Mouse (Mus musculus): ENCODE data around the gene Wdr63. TPM values are rescaled to one million over a fixed set of nuclear protein-coding genes. Genes with fewer than 3 reads are reported as not detected.
A peak's percentile ranks its signal among the peaks of the same experiment; 100 is the strongest.

The Wdr63 gene
- polyA plus RNA-seq, 1 experiment from 2014 or later, result 0.30 TPM

DNA sequence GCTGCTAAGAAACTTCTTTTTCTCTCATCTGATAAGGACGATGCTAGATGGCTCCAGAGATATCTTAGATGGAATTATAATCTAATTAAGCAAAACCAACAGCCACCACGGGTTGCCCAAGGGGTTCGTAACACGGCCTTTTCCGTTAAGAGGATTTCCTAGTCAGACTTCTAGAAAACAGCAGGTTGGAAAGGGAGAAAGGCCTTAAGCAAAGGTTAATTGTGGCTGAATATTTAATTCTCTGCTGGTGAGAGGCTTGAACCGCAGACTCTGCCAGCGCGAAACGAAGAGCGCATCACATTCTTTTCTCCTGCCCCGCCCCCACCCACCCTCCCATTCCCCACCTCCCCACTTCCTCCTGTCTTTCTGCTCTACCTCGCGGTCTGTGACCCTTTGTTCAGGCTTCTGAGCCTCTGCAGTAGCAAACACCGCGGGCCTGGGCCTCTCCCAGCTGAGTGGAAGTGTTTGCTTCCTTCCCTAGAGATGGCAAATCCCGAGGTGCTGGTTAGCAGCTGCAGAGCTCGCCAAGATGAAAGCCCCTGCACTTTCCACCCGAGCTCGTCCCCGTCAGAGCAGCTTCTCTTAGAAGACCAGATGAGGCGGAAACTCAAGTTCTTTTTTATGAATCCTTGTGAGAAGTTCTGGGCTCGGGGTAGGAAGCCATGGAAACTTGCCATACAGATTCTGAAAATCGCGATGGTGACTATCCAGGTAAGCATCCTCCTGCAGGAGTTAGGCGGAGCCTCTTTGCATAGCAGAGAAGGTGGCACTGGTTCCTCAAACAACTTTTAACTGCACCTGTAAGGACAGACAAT, 13.6 kb upstream of the Wdr63 start:
- no peaks in the 10 kb centered on the region for H3K9me3 ChIP-seq (replicated peaks)
- no peak for ATAC-seq
- peaks cover 10% of the 10 kb centered on the region; the same call in 1 of the 2 replicates for H3K4me1 ChIP-seq
- peaks cover 45% of the 10 kb centered on the region for H3K27me3 ChIP-seq (replicated peaks)
- H3K36me3 ChIP-seq, result no peaks in the 10 kb centered on the region
- H3K27ac ChIP-seq, result no peak overlapping the region
- H3K4me3 ChIP-seq, result 0 out of 2 replicates have a peak overlapping the region, but pooled peaks have one; percentile 12
- H3K9ac ChIP-seq, result peak overlapping the region; percentile 6; the same call in 1 of the 2 replicates
- 10% methylated on average over 25 of the region's 25 CpGs for WGBS (ENCODE audit: insufficient replicate concordance)
- peak overlapping the region; percentile 45 for H3K4me2 ChIP-seq

DNA sequence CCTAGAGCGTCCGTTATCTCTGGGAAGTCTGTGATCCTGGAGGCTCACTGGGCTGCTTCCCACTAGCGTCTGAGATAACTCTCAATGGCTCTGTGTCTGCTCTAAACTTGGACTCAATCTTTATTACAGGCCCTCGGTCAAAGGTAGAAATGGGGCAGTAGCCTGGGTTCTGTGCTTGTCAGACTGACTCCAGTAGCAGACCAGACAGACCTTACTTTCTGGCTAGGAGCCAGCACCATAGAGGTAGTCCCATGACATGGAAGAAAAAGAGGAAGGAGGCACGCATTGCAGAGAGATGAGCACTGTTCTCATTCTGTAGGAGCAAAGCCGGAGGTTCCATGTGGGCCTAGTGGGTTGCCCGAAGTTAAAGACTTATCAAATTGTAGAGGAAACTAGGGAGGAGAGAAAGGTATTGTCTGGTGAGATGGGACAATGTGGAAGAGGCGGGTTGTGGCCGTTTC, 10.1 kb upstream of the Wdr63 start:
- WGBS (ENCODE audit: insufficient replicate concordance), result 43% methylated on average over 9 of the region's 9 CpGs
- Histone ChIP-seq H3K27ac (no peak overlapping the region), H3K4me3 (no peak overlapping the region), H3K36me3 (no peaks in the 10 kb centered on the region), H3K27me3 (replicated peaks) (peaks cover 57% of the 10 kb centered on the region), H3K9me3 (replicated peaks) (no peaks in the 10 kb centered on the region), H3K9ac (no peak overlapping the region), H3K4me2 (no peak overlapping the region), H3K4me1 (peaks cover 10% of the 10 kb centered on the region; the same call in 1 of the 2 replicates)
- no peak for ATAC-seq

DNA sequence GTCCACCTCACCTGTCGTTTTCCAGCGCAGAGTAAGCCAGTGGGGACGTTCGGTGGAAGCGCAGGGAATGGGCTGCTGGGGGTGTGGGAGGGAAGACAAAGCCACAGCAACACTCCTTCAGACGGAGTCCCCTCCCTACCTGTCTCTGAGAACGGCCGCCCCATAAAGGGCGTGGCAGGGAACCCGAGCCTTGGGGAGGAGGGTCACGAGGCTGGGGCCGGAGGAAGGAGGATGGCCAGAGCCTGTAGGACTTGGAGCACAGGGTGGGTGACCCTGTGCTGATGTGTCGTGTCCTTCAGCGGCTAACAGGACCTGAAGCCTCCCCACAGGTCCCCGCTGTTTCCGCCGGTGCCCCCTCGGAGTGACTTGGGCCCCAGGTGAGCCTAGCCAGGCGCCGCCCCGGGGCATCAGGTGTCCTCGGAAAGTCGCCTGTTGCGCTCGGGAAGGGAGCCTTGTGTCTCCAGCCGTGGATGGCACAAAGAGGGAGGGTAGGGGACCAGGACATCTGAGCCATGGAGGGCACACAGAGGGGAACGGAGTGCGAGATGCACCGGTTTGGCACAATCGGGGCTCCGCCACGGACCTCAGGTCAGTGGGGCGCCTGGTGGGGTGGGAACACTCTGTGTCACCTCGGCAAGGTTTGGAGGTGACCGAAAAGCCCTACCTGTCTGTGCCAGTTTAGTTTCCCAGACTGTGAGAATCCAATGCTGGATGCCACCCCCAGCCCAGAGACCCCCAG, 9.5 kb upstream of the Wdr63 start, which contains the start of gene Mcoln3:
Gene Mcoln3, plus strand, starts transcription at position 193 of the 739 bp plus-strand sequence.
- Histone ChIP-seq H3K4me3 (no peak within 1 kb of the TSS), H3K27ac (no peak within 1 kb of the TSS), H3K9ac (no peak within 1 kb of the TSS), H3K4me2 (peak within 1 kb of the TSS; percentile 33), H3K27me3 (replicated peaks) (peaks cover 63% of the 10 kb centered on the region), H3K9me3 (replicated peaks) (no peaks in the 10 kb centered on the region), H3K36me3 (no peaks in the 10 kb centered on the region), H3K4me1 (peaks cover 10% of the 10 kb centered on the region; the same call in 1 of the 2 replicates)
- ATAC-seq, result 0 out of 2 replicates have a peak, but pooled peaks have one; percentile 10
- 15% methylated on average over 35 of the region's 35 CpGs for WGBS (ENCODE audit: insufficient replicate concordance)

DNA sequence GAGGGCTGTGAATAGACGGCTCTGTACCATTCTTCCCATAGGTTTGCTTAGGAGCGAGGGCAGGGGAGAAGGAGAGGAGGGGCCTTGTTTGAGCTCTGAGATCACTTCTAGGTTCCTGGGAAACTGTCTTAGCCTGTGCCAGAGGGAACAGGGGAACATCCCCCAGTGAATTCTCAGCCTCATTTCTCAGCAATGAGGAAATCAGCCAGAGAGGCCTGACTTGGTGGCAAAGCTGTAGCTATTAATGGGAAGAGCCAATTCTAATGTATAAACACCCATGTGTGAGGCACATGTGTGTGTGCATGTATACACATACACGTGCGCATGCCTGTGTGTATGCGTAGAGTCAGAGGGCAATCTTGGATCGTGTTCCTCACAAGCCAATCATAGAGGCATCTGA, 3.0 kb upstream of the Wdr63 start:
- H3K27ac ChIP-seq, result no peak overlapping the region
- H3K36me3 ChIP-seq, result no peaks in the 10 kb centered on the region
- H3K9me3 ChIP-seq (replicated peaks), result no peaks in the 10 kb centered on the region
- H3K4me2 ChIP-seq, result no peak overlapping the region
- no peak overlapping the region for H3K9ac ChIP-seq
- WGBS (ENCODE audit: insufficient replicate concordance), result 60% methylated on average over 6 of the region's 6 CpGs
- no peak for ATAC-seq
- H3K4me3 ChIP-seq, result no peak overlapping the region
- peaks cover 54% of the 10 kb centered on the region for H3K27me3 ChIP-seq (replicated peaks)
- no peaks in the 10 kb centered on the region; the same call in 1 of the 2 replicates for H3K4me1 ChIP-seq

DNA sequence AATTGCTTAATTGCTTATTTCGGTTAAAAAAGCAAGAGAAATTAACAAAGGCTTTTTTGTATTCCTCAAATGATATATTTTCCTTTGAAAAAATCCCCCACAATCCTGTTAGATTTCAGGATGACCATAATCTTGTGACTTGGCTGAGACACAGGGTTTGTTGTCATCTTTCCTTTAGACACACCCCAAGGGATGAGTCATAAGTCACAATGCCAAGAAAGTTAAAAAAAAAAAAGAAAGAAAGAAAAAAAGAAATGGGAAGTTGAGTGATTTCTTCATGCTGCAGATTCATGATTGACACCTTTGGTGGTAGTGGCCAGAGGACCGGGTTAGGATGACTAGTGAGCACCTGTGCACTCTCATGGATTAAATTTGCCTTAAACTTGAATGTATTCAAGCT, 2.4 kb upstream of the Wdr63 start:
- 50% methylated on average over 2 of the region's 2 CpGs for WGBS (ENCODE audit: insufficient replicate concordance)
- no peak for ATAC-seq
- no peak overlapping the region for H3K9ac ChIP-seq

DNA sequence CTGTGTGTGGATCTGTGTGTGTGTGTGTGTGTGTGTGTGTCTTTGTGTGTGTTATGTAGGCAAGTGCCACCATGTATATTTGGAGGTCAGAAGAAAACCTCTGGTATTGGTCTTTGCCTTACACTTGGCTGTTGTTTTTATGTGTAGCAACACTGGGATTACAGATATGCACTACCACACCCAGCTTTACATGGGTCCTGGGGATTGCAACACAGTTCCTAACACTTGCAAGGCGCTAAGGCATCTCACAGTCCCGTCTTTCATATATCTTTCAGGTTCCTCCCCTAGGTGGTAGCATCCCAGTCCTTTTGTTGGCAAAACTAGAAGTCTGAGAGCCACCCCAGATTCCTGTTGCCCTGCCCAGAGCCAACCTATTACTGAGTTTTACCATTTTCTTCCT, 1.0 kb upstream of the Wdr63 start:
- 0 out of 2 replicates have a peak, but pooled peaks cover 2% of the 10 kb centered on the region for H3K9me3 ChIP-seq (replicated peaks)
- ATAC-seq, result no peak
- H3K9ac ChIP-seq, result no peak overlapping the region
- H3K27me3 ChIP-seq (replicated peaks), result peaks cover 50% of the 10 kb centered on the region
- H3K36me3 ChIP-seq, result no peaks in the 10 kb centered on the region
- H3K4me3 ChIP-seq, result no peak overlapping the region
- H3K4me2 ChIP-seq, result no peak overlapping the region
- H3K27ac ChIP-seq, result no peak overlapping the region
- 51% methylated on average over 2 of the region's 2 CpGs for WGBS (ENCODE audit: insufficient replicate concordance)
- no peaks in the 10 kb centered on the region; the same call in 1 of the 2 replicates for H3K4me1 ChIP-seq

More for the DNA sequence above, 2.4 kb upstream of the Wdr63 start:
- Histone ChIP-seq H3K4me3 (no peak overlapping the region), H3K27me3 (replicated peaks) (peaks cover 54% of the 10 kb centered on the region), H3K27ac (no peak overlapping the region), H3K36me3 (no peaks in the 10 kb centered on the region), H3K9me3 (replicated peaks) (no peaks in the 10 kb centered on the region), H3K4me2 (no peak overlapping the region), H3K4me1 (no peaks in the 10 kb centered on the region; the same call in 1 of the 2 replicates)

DNA sequence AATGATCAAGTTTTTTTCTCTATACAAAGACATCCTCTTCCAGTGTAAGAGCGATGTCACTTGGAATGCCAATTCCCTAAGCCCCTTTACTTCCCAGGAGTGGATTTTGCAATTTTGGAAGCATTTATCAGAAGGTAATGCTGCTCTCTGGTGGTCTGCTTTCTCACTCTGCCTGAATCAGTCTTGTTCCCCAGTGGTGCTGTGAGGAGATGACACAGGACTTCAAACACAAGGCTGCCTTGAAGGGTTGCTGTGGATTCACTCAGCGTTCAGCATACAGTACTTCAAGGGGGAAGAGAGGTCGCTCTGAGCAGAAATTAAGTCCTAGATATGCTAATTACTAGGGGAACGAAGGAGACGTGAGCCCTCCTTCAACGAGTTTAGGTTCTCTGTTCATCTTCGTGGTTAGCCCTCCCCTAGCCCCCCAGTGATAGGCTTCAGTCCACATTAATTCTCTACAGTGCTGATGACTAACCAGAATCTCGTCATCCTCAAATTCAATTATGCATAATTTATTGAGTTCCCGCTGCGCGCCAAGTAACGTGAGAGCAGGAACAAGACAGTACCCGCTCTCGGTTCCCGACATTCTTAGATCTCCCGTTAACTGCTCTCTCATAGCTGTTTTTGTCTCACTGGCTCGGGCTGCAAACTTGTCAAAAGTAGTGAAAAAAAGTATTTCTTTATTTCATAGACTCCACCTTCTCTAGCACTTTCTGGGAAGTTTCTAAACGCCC, 647 bp downstream of the Wdr63 start:
- Histone ChIP-seq H3K27ac (no peak overlapping the region), H3K4me3 (peak overlapping the region; percentile 51), H3K4me1 (no peaks in the 10 kb centered on the region; the same call in 1 of the 2 replicates), H3K36me3 (no peaks in the 10 kb centered on the region), H3K9ac (0 out of 2 replicates have a peak overlapping the region, but pooled peaks have one; percentile 15), H3K4me2 (peak overlapping the region; percentile 70), H3K9me3 (replicated peaks) (0 out of 2 replicates have a peak, but pooled peaks cover 2% of the 10 kb centered on the region), H3K27me3 (replicated peaks) (peaks cover 36% of the 10 kb centered on the region)
- 0 out of 2 replicates have a peak, but pooled peaks have one; percentile 21 for ATAC-seq
- 6% methylated on average over 18 of the region's 18 CpGs for WGBS (ENCODE audit: insufficient replicate concordance)

DNA sequence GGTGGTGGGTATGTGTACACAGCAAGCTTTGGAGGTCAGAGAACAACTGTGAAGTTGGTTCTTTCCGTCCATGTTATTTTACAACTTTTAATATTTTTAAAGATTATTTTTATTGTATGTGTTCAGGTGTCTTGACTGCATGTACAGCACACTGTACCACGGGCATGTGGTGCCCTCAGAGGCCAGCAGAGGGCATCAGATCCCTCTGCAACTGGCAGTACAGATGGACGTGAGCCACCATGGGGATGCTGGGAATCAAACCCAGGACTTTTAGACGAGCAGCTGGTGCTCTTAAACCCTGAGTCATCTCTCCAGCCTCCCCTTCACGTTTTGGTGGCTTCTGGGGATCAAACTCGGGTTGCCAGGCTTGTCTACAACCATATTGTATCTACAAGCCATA, 5.9 kb downstream of the Wdr63 start:
- no peak for ATAC-seq
- no peak overlapping the region for H3K4me3 ChIP-seq
- H3K9ac ChIP-seq, result no peak overlapping the region
- no peak overlapping the region for H3K4me2 ChIP-seq
- H3K27ac ChIP-seq, result no peak overlapping the region
- H3K4me1 ChIP-seq, result no peaks in the 10 kb centered on the region
- H3K27me3 ChIP-seq (replicated peaks), result peaks cover 6% of the 10 kb centered on the region
- WGBS (ENCODE audit: insufficient replicate concordance), result 43% methylated on average over 6 of the region's 6 CpGs
- 0 out of 2 replicates have a peak, but pooled peaks cover 10% of the 10 kb centered on the region for H3K9me3 ChIP-seq (replicated peaks)
- no peaks in the 10 kb centered on the region for H3K36me3 ChIP-seq

DNA sequence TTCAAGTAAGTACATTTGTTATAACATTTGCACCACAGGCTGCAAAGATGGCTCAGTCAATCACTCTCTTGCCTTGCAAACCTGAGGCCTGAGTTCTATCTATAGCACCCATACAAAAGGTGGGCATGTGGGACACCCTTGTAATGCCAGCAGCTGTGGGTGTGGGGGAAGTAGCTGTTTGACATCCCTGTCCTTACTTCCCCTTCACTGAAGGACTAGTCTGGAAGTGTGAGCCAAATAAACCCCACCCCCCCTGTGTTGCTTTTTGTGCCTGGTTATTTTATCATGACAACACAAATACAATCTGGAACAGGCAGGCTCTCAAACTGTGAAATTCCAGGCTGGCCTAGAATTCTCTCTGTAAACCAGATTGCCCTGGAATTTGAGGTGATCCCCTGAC, 8.0 kb downstream of the Wdr63 start:
- H3K9ac ChIP-seq, result no peak overlapping the region
- H3K9me3 ChIP-seq (replicated peaks), result 0 out of 2 replicates have a peak, but pooled peaks cover 10% of the 10 kb centered on the region
- H3K4me2 ChIP-seq, result no peak overlapping the region
- H3K4me1 ChIP-seq, result no peaks in the 10 kb centered on the region
- no peak overlapping the region for H3K27ac ChIP-seq
- no peak overlapping the region for H3K4me3 ChIP-seq
- no peaks in the 10 kb centered on the region for H3K36me3 ChIP-seq
- no peak for ATAC-seq
- H3K27me3 ChIP-seq (replicated peaks), result no peaks in the 10 kb centered on the region

DNA sequence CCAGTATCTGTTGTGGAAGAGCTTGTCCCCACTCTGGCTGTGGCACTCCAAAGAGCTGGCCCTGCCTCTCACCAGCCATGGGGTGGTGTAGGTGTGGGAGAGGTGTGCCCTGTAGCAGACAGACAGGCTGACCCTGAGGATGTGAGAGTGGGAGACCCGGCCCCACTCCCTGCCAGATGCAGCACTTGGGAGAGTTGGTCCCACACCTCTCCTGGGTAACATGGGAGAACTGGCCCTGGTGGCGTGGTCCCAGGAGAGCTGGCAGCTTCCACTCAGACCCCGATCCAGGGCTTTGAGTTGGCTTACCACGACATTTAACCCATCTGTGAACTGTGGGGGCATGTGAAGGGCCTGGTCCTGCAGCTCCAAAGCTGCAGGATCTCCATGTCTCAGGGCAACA, 10.1 kb downstream of the Wdr63 start:
- Histone ChIP-seq H3K9ac (no peak overlapping the region), H3K27ac (no peak overlapping the region), H3K4me2 (no peak overlapping the region), H3K4me1 (no peaks in the 10 kb centered on the region), H3K4me3 (no peak overlapping the region), H3K9me3 (replicated peaks) (0 out of 2 replicates have a peak, but pooled peaks cover 8% of the 10 kb centered on the region), H3K27me3 (replicated peaks) (no peaks in the 10 kb centered on the region), H3K36me3 (no peaks in the 10 kb centered on the region)
- 66% methylated on average over 4 of the region's 4 CpGs for WGBS (ENCODE audit: insufficient replicate concordance)
- ATAC-seq, result no peak

DNA sequence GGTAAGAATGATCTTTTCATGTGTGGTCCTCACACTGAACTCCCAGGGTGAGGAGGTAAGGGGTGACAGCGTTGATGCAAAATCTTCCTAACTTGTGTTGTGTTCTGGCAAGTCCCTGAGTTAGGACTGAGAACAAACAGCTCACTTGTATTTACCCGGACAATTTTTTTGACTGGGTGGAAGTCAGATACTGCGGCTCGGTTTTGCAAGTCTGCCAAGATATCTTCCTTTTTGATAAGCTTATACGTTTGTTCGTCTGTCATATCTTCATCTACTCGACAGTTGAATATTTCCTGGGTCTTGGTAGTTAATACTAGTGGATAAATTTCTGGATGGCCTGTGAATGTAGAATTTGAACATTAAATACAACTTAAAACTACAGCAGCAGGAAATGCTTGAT, 10.9 kb downstream of the Wdr63 start:
- Histone ChIP-seq H3K27me3 (replicated peaks) (no peaks in the 10 kb centered on the region), H3K27ac (no peak overlapping the region), H3K36me3 (no peaks in the 10 kb centered on the region), H3K4me1 (no peaks in the 10 kb centered on the region), H3K4me2 (no peak overlapping the region), H3K9ac (no peak overlapping the region), H3K4me3 (no peak overlapping the region), H3K9me3 (replicated peaks) (0 out of 2 replicates have a peak, but pooled peaks cover 8% of the 10 kb centered on the region)
- 45% methylated on average over 7 of the region's 7 CpGs for WGBS (ENCODE audit: insufficient replicate concordance)
- ATAC-seq, result no peak
